Mouse (Mus musculus) heart, embryonic 10.5 days (tissue): Measurements from ENCODE around the gene Slx4ip. TPM values are rescaled to one million over a fixed set of nuclear protein-coding genes. Genes with fewer than 3 reads are reported as not detected.

Experiments
- DNase-seq: peaks from one replicate; pipeline ENCODE4 v3.0.0-alpha.2; 2017; ENCODE audit warnings: low spot score
- H3K27ac ChIP-seq: fragments of 300-500 bp; sonication (generic); 2 replicates; pipeline ENCODE4 v1.5.1; 2016; ENCODE audit warnings: mild to moderate bottlenecking
- H3K27me3 ChIP-seq: fragments of 300-500 bp; sonication (generic); 2 replicates; pipeline ENCODE4 v1.6.1; 2016; ENCODE audit warnings: mild to moderate bottlenecking; ENCODE audit not compliant: poor library complexity, insufficient read depth, severe bottlenecking
- H3K36me3 ChIP-seq: fragments of 300-500 bp; sonication (generic); 2 replicates; pipeline ENCODE4 v1.6.1; 2016; ENCODE audit warnings: mild to moderate bottlenecking, moderate library complexity
- H3K4me1 ChIP-seq: fragments of 300-500 bp; sonication (generic); 2 replicates; pipeline ENCODE4 v1.6.1; 2016; ENCODE audit warnings: mild to moderate bottlenecking
- H3K4me3 ChIP-seq: fragments of 300-500 bp; sonication (generic); 2 replicates; pipeline ENCODE4 v1.5.1; 2016; ENCODE audit warnings: mild to moderate bottlenecking, moderate library complexity
- H3K9me3 ChIP-seq: fragments of 300-500 bp; sonication (generic); 2 replicates; pipeline ENCODE4 v1.6.1; 2016; ENCODE audit warnings: mild to moderate bottlenecking, moderate library complexity
- WGBS: fragments of 180-500 bp; shearing (Covaris S2); methylation state at CpG from one replicate; pipeline ENCODE4 v1.1.7; 2016; 5-methylcytosine and 5-hydroxymethylcytosine counted together
- polyA plus RNA-seq: library from polyadenylated mRNA; unstranded; fragments of >200 nt; fragmentation: Nextera tagmentation; extraction: Ambion mirVana; gene quantifications from 2 replicates; pipeline ENCODE4 v1.2.1, GENCODE M21; 2016

Gene Slx4ip
- polyA plus RNA-seq, 1 experiment from 2014 or later: 5.9 TPM

- peaks cover 15% of the 10 kb centered on the region; the same call in 1 of the 2 replicates for H3K4me1 ChIP-seq
- DNase-seq: no peak
- H3K36me3 ChIP-seq: no peaks in the 10 kb centered on the region
- H3K27me3 ChIP-seq: no peaks in the 10 kb centered on the region
- H3K9me3 ChIP-seq: no peaks in the 10 kb centered on the region
- no peak overlapping the region for H3K27ac ChIP-seq
- WGBS: 82% methylated on average over 3 of the region's 3 CpGs
- no peak overlapping the region for H3K4me3 ChIP-seq
Observed at GRCm38 (mm10) chr2:136913021-136913420, 22.0 kb downstream of the Slx4ip start.

- Histone ChIP-seq H3K4me3 (no peak overlapping the region), H3K9me3 (no peaks in the 10 kb centered on the region), H3K36me3 (no peaks in the 10 kb centered on the region), H3K27me3 (no peaks in the 10 kb centered on the region), H3K4me1 (peaks cover 15% of the 10 kb centered on the region), H3K27ac (no peak overlapping the region)
- 58% methylated on average over 3 of the region's 3 CpGs for WGBS
- DNase-seq: no peak
Observed at GRCm38 (mm10) chr2:136914334-136914902, 23.4 kb downstream of the Slx4ip start.

DNA sequence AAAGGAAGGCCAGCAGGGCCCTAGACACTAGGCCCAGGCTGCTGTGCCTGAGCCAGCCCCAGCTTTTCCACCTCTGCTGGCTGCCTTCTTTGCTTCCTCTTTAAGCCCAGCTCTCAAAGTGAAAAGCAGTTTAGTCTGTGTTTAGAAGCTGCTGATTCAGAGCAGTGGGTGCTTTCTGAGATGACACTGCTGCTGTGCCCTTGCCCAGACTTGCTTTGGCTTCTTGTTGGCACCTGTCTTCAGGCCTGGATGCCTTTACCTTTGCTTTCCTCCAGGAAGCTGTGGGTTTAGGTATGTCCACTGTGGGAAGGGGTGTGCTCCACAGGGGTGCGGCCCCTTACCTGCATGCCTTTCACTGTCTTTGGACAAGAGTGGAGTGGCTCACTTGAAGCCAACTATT is 28.4 kb downstream of the Slx4ip start:
- peaks cover 20% of the 10 kb centered on the region for H3K4me1 ChIP-seq
- DNase-seq: no peak
- H3K9me3 ChIP-seq: no peaks in the 10 kb centered on the region
- no peak overlapping the region for H3K4me3 ChIP-seq
- H3K36me3 ChIP-seq: no peaks in the 10 kb centered on the region
- H3K27me3 ChIP-seq: no peaks in the 10 kb centered on the region
- H3K27ac ChIP-seq: no peak overlapping the region
- 95% methylated on average over 1 of the region's 1 CpGs for WGBS

DNA sequence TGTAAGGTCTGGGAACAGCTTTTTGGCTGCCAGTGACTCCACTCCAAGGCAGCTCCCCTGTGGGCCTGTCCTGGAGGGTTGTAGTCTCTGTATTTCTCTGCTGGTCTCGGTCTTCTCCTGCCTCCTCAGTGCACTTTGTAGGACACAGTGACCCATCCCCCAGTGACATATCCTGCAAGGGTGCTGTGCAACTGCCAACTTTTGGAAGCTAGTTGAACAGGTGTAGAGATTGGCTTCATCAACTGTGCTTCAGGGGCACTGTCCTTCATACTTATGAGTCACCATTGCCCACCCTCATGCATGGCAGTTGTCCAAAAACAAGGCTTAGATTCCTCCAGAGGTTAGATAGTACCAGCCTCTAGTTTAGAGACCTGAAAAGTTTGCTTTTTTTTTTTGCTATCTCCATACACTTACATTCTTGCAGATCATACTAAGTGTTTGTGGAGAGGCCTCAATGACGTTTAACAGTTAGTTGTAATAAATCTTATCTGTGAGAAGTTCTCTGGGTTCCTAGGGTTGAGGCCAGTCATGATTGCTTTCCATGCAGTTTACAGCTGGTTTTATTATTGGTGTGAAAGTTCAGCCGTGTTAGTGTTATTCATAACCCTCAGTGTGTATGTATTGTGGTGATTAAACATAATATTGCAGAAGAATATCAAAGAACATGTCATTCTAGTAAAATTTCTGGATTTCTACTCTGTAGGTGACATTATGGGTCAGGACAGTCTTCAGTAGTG is 29.4 kb downstream of the Slx4ip start:
- no peak overlapping the region for H3K27ac ChIP-seq
- H3K36me3 ChIP-seq: no peaks in the 10 kb centered on the region
- DNase-seq: no peak
- no peaks in the 10 kb centered on the region for H3K27me3 ChIP-seq
- H3K4me3 ChIP-seq: no peak overlapping the region
- peaks cover 20% of the 10 kb centered on the region for H3K4me1 ChIP-seq
- no peaks in the 10 kb centered on the region for H3K9me3 ChIP-seq
- WGBS: 71% methylated on average over 3 of the region's 3 CpGs

DNA sequence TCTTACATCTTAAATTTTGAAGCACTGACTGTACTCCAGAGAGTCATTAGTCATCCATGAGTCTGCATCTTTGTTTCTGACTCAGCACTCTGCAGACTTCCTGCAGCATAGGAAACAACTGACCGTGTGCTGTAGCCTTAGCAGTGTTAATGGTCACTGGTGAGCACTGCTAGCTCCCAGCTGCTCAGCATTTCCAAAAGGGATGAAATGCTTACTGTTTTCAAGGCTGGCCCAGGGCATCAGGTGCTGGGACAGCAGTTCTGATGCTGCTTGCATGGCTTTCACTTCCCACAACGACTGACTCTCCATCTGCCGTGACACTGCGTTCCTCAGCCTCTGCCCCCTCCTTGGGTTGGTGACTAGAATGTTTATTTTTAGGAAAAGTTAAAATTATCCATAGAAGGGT is 30.0 kb downstream of the Slx4ip start:
- H3K4me1 ChIP-seq: peaks cover 20% of the 10 kb centered on the region
- no peak overlapping the region for H3K27ac ChIP-seq
- no peak for DNase-seq
- H3K4me3 ChIP-seq: no peak overlapping the region
- H3K36me3 ChIP-seq: no peaks in the 10 kb centered on the region
- no peaks in the 10 kb centered on the region for H3K27me3 ChIP-seq
- H3K9me3 ChIP-seq: no peaks in the 10 kb centered on the region
- 61% methylated on average over 4 of the region's 4 CpGs for WGBS

- no peaks in the 10 kb centered on the region for H3K27me3 ChIP-seq
- 87% methylated on average over 4 of the region's 4 CpGs for WGBS
- no peak for DNase-seq
- H3K27ac ChIP-seq: no peak overlapping the region
- H3K9me3 ChIP-seq: no peaks in the 10 kb centered on the region
- no peaks in the 10 kb centered on the region for H3K36me3 ChIP-seq
- no peaks in the 10 kb centered on the region for H3K4me1 ChIP-seq
- no peak overlapping the region for H3K4me3 ChIP-seq
Observed at GRCm38 (mm10) chr2:136936391-136937288, 45.6 kb downstream of the Slx4ip start.

DNA sequence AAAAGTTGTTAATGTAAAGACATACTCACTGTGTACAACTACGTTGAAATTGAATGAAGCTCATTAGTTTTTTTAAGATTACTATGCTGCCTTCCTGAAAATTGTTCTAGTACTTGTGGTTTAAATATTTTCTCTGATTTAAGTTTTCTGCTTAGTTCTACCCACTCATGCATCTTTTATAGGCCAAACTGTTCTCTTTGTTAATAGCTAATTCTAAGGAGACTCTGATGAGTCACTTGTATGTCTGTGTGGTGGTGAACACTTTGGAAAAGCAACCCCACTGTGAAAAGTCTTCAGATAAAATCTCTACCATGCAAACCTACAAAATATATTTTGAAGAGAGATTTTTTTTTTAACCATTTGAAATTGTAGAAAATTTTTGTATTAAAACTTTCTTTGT is 47.2 kb downstream of the Slx4ip start:
- Histone ChIP-seq H3K9me3 (no peaks in the 10 kb centered on the region), H3K4me1 (no peaks in the 10 kb centered on the region), H3K27ac (no peak overlapping the region), H3K4me3 (no peak overlapping the region), H3K36me3 (no peaks in the 10 kb centered on the region), H3K27me3 (no peaks in the 10 kb centered on the region)
- DNase-seq: no peak
- 95% methylated on average over 1 of the region's 1 CpGs for WGBS

DNA sequence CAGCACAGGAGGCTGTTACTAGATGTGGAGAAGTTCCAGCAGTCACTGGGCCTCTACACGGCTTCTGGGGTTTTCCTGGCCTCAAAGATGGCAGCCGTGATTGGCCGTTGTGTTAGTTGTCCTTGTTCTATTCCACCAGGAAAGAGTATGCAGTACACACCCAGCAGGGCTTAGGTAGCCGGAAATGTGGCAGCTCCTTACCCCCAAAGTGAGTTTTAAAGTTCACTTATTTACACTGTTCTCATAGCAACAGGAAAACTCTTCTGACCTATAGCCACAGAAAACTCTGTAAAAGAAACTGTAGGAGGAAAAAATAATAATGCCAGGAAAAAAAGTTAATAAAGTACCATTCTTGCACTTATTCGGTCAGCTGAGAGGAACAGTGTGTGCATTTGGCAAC is 55.3 kb downstream of the Slx4ip start:
- Histone ChIP-seq H3K27ac (no peak overlapping the region), H3K36me3 (no peaks in the 10 kb centered on the region), H3K9me3 (no peaks in the 10 kb centered on the region), H3K27me3 (no peaks in the 10 kb centered on the region), H3K4me1 (peaks cover 39% of the 10 kb centered on the region), H3K4me3 (no peak overlapping the region)
- WGBS: 80% methylated on average over 5 of the region's 5 CpGs
- no peak for DNase-seq

- no peak overlapping the region for H3K27ac ChIP-seq
- H3K4me3 ChIP-seq: no peak overlapping the region
- no peak for DNase-seq
- no peaks in the 10 kb centered on the region for H3K27me3 ChIP-seq
- no peaks in the 10 kb centered on the region for H3K36me3 ChIP-seq
- H3K9me3 ChIP-seq: no peaks in the 10 kb centered on the region
- peaks cover 51% of the 10 kb centered on the region for H3K4me1 ChIP-seq
- WGBS: 71% methylated on average over 4 of the region's 4 CpGs
Observed at GRCm38 (mm10) chr2:136947500-136947899, 56.5 kb downstream of the Slx4ip start.

GRCm38 (mm10) chr2:136947937-136948336 is 56.9 kb downstream of the Slx4ip start:
- DNase-seq: peak; percentile 78
- H3K36me3 ChIP-seq: no peaks in the 10 kb centered on the region
- no peaks in the 10 kb centered on the region for H3K27me3 ChIP-seq
- H3K4me1 ChIP-seq: peaks cover 52% of the 10 kb centered on the region
- peak overlapping the region; percentile 62 for H3K27ac ChIP-seq
- H3K4me3 ChIP-seq: no peak overlapping the region
- 6% methylated on average over 5 of the region's 5 CpGs for WGBS
- H3K9me3 ChIP-seq: no peaks in the 10 kb centered on the region

DNA sequence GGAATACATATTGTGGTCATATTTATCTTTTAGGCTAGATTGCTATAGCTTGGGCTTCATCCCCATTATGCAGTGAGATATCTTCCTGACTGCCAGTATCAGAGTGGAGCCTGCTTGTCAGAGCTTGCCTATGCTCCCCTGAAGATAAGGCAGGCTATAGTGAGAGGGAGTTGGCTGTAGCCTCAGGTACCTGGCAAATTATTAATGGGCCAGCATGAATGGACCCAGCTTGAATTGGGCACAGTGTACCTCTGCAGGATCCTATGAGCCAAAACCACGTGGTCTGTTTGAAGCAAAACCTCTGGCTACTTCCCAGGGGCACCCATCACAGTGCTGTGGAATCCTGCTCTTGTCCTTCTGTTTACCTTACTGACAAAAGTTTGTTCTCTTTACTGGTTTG is 61.2 kb downstream of the Slx4ip start:
- 66% methylated on average over 1 of the region's 1 CpGs for WGBS
- no peak overlapping the region for H3K27ac ChIP-seq

DNA sequence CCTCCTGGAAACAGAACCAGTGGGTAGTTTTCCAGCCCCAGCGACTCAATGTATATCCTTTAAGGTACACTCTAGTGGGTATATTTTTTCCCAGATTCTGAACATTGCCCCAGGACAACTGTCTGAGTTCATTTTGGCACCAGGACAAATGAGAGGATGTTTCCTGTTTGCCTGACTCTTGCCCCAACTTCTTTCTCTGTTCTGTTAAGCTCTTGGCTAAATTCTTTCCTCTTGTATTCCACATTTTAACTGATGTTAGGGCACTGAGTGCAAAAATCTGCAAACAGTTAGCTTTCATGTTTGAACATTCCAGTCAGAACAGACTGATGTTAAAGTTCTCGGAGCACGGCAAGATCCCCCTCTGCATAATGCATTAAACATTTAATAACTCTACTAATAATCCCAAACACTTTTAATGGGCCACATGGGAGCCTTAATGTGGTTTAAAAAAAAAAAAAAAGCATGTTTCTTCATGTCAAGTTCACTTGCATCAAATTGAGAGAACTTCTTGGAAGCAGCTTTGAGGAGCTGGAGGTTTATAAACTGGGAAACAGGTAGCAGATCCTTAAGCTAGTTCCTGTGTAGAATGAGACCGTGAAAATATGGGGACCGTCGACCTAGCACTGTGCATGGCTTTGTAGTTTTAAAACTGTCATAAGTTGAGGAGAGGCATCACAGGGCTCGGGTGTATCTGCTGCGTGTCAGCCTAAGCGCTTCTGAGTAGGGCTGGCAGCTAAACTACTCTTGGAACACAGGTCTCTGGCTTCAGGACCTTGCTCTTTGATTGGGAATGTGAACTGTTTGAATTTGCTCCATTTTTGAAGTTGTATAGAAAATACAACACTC is 64.9 kb downstream of the Slx4ip start:
- H3K27me3 ChIP-seq: no peaks in the 10 kb centered on the region
- DNase-seq: no peak
- WGBS: 62% methylated on average over 9 of the region's 9 CpGs
- H3K4me1 ChIP-seq: peaks cover 35% of the 10 kb centered on the region
- no peak overlapping the region for H3K4me3 ChIP-seq
- no peaks in the 10 kb centered on the region for H3K9me3 ChIP-seq
- H3K27ac ChIP-seq: no peak overlapping the region
- no peaks in the 10 kb centered on the region for H3K36me3 ChIP-seq

More for the DNA sequence above, 61.2 kb downstream of the Slx4ip start:
- Histone ChIP-seq H3K9me3 (no peaks in the 10 kb centered on the region), H3K4me3 (no peak overlapping the region), H3K36me3 (no peaks in the 10 kb centered on the region), H3K4me1 (peaks cover 47% of the 10 kb centered on the region), H3K27me3 (no peaks in the 10 kb centered on the region)
- DNase-seq: no peak
